Mouse (Mus musculus): ENCODE measurements at regions not wholly inside any gene's neighbourhood (a gene's known extent, or its start where the extent isn't known, plus 50 kb on each side); places are given as distances from the start of the nearest gene placed in this dataset.

DNA sequence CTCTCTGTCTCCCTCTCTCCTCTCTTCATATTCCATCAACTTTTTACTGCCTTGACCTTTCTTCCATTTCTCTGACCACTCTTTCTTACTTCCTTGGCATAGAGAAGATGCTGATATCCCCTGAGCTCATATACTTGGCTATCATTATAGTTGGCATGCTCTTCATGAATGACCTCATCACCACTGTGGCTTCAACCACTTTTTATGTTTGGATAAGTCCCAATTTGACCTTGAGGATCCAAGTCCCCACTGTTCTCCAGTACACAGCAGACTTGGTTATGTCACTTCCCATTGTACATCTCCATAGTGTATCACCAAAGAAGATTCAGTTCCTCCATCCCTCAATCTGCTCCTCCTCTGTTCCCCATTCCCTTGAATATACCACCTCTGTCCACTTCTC lies 235.1 kb upstream of the Zfp462 start:
- TF ChIP-seq CTCF (IDR thresholded peaks at IDR 0.05; ENCODE audit: borderline replicate concordance, extremely low read depth, insufficient read depth, insufficient read length) (no peak), POLR2A (IDR thresholded peaks at IDR 0.05; ENCODE audit: borderline replicate concordance, extremely low read depth, insufficient read depth, insufficient read length, poor library complexity, severe bottlenecking) (no peak)

All from brain, embryonic 14.5 days (tissue).